In the genomic region with DNA sequence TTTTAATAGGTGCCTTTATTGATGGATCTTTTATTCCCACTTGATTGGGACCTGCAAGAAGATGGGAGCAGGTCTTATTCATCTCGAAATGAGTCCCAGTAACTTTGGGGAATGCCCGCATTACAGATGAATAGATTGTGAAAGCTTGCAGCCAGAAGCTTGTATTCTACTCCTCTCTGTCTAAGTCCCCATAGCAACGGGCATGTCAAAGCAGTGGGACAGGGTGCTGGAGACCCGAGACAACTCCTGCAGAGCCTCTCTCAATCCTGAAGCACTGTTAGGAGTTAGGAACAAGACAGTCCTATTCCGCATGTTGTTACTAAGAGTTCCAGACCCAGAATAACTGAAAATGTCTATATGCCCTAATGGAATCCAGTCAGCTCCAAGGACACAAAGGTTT, we compare ENCODE assay signal across 21 mouse cellular contexts.
DNase-seq lines count a peak whose midpoint lies in the region; ATAC-seq lines count a peak whose summit lies in the region.
"Had no signal": no experiment of that assay in that cellular context is flagged by ENCODE, and none has a peak within 500 bp of the region (broad histone marks: within the 10 kb centered on the region; RNA-seq: fewer than 3 reads in every experiment).

No protein-coding gene starts in this region.

- ATAC-seq in forebrain, embryonic 14.5 days: peak; percentile 72; the same call in 1 of the 2 replicates
- peak; percentile 37; the same call in 1 of the 2 replicates for ATAC-seq in hindbrain, embryonic 14.5 days (ENCODE audit: low FRiP score)
- peak; percentile 77 for ATAC-seq in midbrain, embryonic 15.5 days (replicated peaks)

- peak overlapping the region; percentile 22; the same call in 1 of the 2 replicates for H3K27ac ChIP-seq in forebrain, embryonic 14.5 days (ENCODE audit: low read depth, low read length)
- H3K27ac ChIP-seq in hindbrain, embryonic 14.5 days: no peak overlapping the region
- H3K27ac ChIP-seq in midbrain, embryonic 15.5 days: no peak overlapping the region
- H3K27ac ChIP-seq: embryonic facial prominence, embryonic 13.5 days; gastrocnemius, adult 2 months; heart, embryonic 13.5 days; limb, embryonic 15.5 days had no signal

- H3K9ac ChIP-seq in forebrain, embryonic 14.5 days (ENCODE audit: low read length): no peak overlapping the region
- no peak overlapping the region for H3K9ac ChIP-seq in hindbrain, embryonic 14.5 days
- no peak overlapping the region for H3K9ac ChIP-seq in midbrain, embryonic 15.5 days
- H3K9ac ChIP-seq: embryonic facial prominence, embryonic 13.5 days; heart, embryonic 13.5 days; limb, embryonic 15.5 days had no signal

- H3K4me1 ChIP-seq in forebrain, embryonic 14.5 days (ENCODE audit: control insufficient read depth, insufficient read depth, low read length): peaks cover 11% of the 10 kb centered on the region; the same call in 1 of the 2 replicates
- H3K4me1 ChIP-seq in hindbrain, embryonic 14.5 days (replicated peaks; ENCODE audit: control insufficient read depth, insufficient read depth, low read length): no peaks in the 10 kb centered on the region
- peaks cover 6% of the 10 kb centered on the region for H3K4me1 ChIP-seq in midbrain, embryonic 15.5 days
- H3K4me1 ChIP-seq: embryonic facial prominence, embryonic 13.5 days; limb, embryonic 15.5 days had no signal

- intact Hi-C loops in heart, postnatal 10 days (cut with DNase I): no loop called here

- peak; percentile 13 for DNase-seq in embryo, embryonic 10 days (ENCODE audit: low spot score)
- DNase-seq in embryo, embryonic 9.5 days (ENCODE audit: extremely low spot score): no peak
- DNase-seq in forebrain, embryonic 14.5 days (ENCODE audit: low spot score): peak; percentile 52
- DNase-seq in hindbrain, embryonic 14.5 days (ENCODE audit: low spot score): no peak
- no peak for DNase-seq in layer of hippocampus, postnatal 36 days
- DNase-seq in cerebellum, postnatal 14 days: no peak
- DNase-seq in heart, postnatal 10 days: no peak
- DNase-seq: adrenal gland, adult 2 months; cerebellum, adult 11 months; cerebellum, postnatal 36 days; gastrocnemius, adult 2 months; heart, adult 11 months; kidney, adult 9 months; kidney, postnatal 36 days; lung, postnatal 10 days; right cerebral cortex, postnatal 14 days; thymus, postnatal 36 days had no signal

- WGBS in forebrain, embryonic 14.5 days: 11% methylated on average over 5 of the region's 5 CpGs
- 26% methylated on average over 5 of the region's 5 CpGs for WGBS in hindbrain, embryonic 14.5 days
- WGBS in midbrain, embryonic 15.5 days: 15% methylated on average over 5 of the region's 5 CpGs

- H3K4me3 ChIP-seq in forebrain, embryonic 14.5 days (ENCODE audit: low read depth, low read length): no peak overlapping the region
- no peak overlapping the region for H3K4me3 ChIP-seq in hindbrain, embryonic 14.5 days (replicated peaks; ENCODE audit: low read length)
- H3K4me3 ChIP-seq in midbrain, embryonic 15.5 days: no peak overlapping the region
- H3K4me3 ChIP-seq: embryonic facial prominence, embryonic 13.5 days; gastrocnemius, adult 2 months; heart, embryonic 13.5 days; limb, embryonic 15.5 days had no signal

- no peaks in the 10 kb centered on the region; the same call in 1 of the 2 replicates for H3K9me3 ChIP-seq in forebrain, embryonic 14.5 days (replicated peaks; ENCODE audit: control insufficient read depth, low read length)
- H3K9me3 ChIP-seq in hindbrain, embryonic 14.5 days (ENCODE audit: control insufficient read depth, low read length): 0 out of 2 replicates have a peak, but pooled peaks cover 6% of the 10 kb centered on the region
- H3K9me3 ChIP-seq in midbrain, embryonic 15.5 days: 0 out of 2 replicates have a peak, but pooled peaks cover 4% of the 10 kb centered on the region
- H3K9me3 ChIP-seq: heart, embryonic 13.5 days; limb, embryonic 15.5 days had no signal

- no peak overlapping the region for H3K4me2 ChIP-seq in forebrain, embryonic 14.5 days (ENCODE audit: low read length)
- no peak overlapping the region for H3K4me2 ChIP-seq in hindbrain, embryonic 14.5 days (replicated peaks)
- no peak overlapping the region for H3K4me2 ChIP-seq in midbrain, embryonic 15.5 days
- H3K4me2 ChIP-seq: embryonic facial prominence, embryonic 13.5 days; heart, embryonic 13.5 days; limb, embryonic 15.5 days had no signal

- no peaks in the 10 kb centered on the region for H3K27me3 ChIP-seq in forebrain, embryonic 14.5 days (replicated peaks; ENCODE audit: control insufficient read depth, insufficient read depth, low read length)
- H3K27me3 ChIP-seq in hindbrain, embryonic 14.5 days (ENCODE audit: control insufficient read depth, insufficient read depth, low read length): no peaks in the 10 kb centered on the region
- no peaks in the 10 kb centered on the region for H3K27me3 ChIP-seq in midbrain, embryonic 15.5 days (replicated peaks)
- H3K27me3 ChIP-seq: embryonic facial prominence, embryonic 13.5 days; heart, embryonic 13.5 days; limb, embryonic 15.5 days had no signal

- no peaks in the 10 kb centered on the region for H3K36me3 ChIP-seq in forebrain, embryonic 14.5 days (ENCODE audit: control insufficient read depth, insufficient read depth, low read length)
- no peaks in the 10 kb centered on the region for H3K36me3 ChIP-seq in hindbrain, embryonic 14.5 days (replicated peaks; ENCODE audit: control insufficient read depth, insufficient read depth)
- no peaks in the 10 kb centered on the region for H3K36me3 ChIP-seq in midbrain, embryonic 15.5 days (replicated peaks)
- H3K36me3 ChIP-seq: embryonic facial prominence, embryonic 13.5 days; heart, embryonic 13.5 days; limb, embryonic 15.5 days had no signal

Comparison
In these comparisons a context has a peak if more than half of its experiments do, and no peak if none do; other contexts are left out.
1. DNase-seq: peak in embryo, embryonic 10 days (single experiment) and forebrain, embryonic 14.5 days (single experiment); none in embryo, embryonic 9.5 days (single experiment), hindbrain, embryonic 14.5 days (single experiment), layer of hippocampus, postnatal 36 days (0 of 2), cerebellum, postnatal 14 days (0 of 2) and heart, postnatal 10 days (0 of 2).
2. Peak in every context shown above with its lines, with median percentiles within 50 percentile points of each other: ATAC-seq.